Mouse (Mus musculus) lung, postnatal 0 days (tissue): ENCODE data around the gene Krt42. TPM values are rescaled to one million over a fixed set of nuclear protein-coding genes. Genes with fewer than 3 reads are reported as not detected.

Experiments
- ATAC-seq: fragments of 200-750 bp; cut with Nextera tagmentation; 2 replicates; pipeline ENCODE4 v1.8.0; 2017; ENCODE audit warnings: moderate library complexity
- DNase-seq: peaks from one replicate; pipeline ENCODE4 v3.0.0-alpha.2; 2016; ENCODE audit warnings: low spot score
- H3K27ac ChIP-seq: fragments of 300-500 bp; sonication (generic); 2 replicates; pipeline ENCODE4 v1.5.1; 2014; ENCODE audit warnings: antibody characterized with exemption, mild to moderate bottlenecking, low read length, mixed read lengths
- H3K27me3 ChIP-seq: fragments of 300-500 bp; sonication (generic); replicated peaks from 2 replicates; pipeline ENCODE4 v1.6.1; 2014; ENCODE audit warnings: low read length, mixed read lengths; ENCODE audit not compliant: insufficient read depth
- H3K36me3 ChIP-seq: fragments of 300-500 bp; sonication (generic); 2 replicates; pipeline ENCODE4 v1.6.1; 2014; ENCODE audit warnings: low read length, mixed read lengths; ENCODE audit not compliant: insufficient read depth
- H3K4me1 ChIP-seq: fragments of 300-500 bp; sonication (generic); 2 replicates; pipeline ENCODE4 v1.6.1; 2014; ENCODE audit warnings: antibody characterized with exemption, low read depth, low read length, mixed read lengths; ENCODE audit not compliant: insufficient read depth
- H3K4me2 ChIP-seq: fragments of 300-500 bp; sonication (generic); replicated peaks from 2 replicates; pipeline ENCODE4 v1.6.1; 2014; ENCODE audit warnings: low read depth, mild to moderate bottlenecking, low read length, moderate library complexity, mixed read lengths
- H3K4me3 ChIP-seq: fragments of 300-500 bp; sonication (generic); 2 replicates; pipeline ENCODE4 v1.5.1; 2014; ENCODE audit warnings: low read depth, low read length
- H3K9ac ChIP-seq: fragments of 300-500 bp; sonication (generic); replicated peaks from 2 replicates; pipeline ENCODE4 v1.6.1; 2014; ENCODE audit warnings: low read depth, mild to moderate bottlenecking
- H3K9me3 ChIP-seq: fragments of 300-500 bp; sonication (generic); 2 replicates; pipeline ENCODE4 v1.6.1; 2016; ENCODE audit warnings: low read length, mixed read lengths
- CTCF ChIP-seq: IDR thresholded peaks from 2 replicates; pipeline ENCODE4 v1.5.1; 2016; ENCODE audit warnings: antibody characterized with exemption, mild to moderate bottlenecking
- EP300 ChIP-seq: IDR thresholded peaks from 2 replicates; pipeline ENCODE4 v1.6.1; 2016; ENCODE audit warnings: antibody characterized with exemption, mild to moderate bottlenecking, control low read depth
- WGBS: fragments of 180-500 bp; shearing (Covaris S2); extraction: QIAGEN DNeasy Blood & Tissue Kit; methylation state at CpG from one replicate; pipeline ENCODE4 v1.1.7; 2014; 5-methylcytosine and 5-hydroxymethylcytosine counted together
- polyA plus RNA-seq: library from polyadenylated mRNA; unstranded; fragments of >200 nt; fragmentation: Nextera tagmentation; extraction: Ambion mirVana; gene quantifications from 2 replicates; pipeline ENCODE4 v1.2.1, GENCODE M21; 2015

Gene Krt42
- polyA plus RNA-seq, 1 experiment from 2014 or later = not detected

DNA sequence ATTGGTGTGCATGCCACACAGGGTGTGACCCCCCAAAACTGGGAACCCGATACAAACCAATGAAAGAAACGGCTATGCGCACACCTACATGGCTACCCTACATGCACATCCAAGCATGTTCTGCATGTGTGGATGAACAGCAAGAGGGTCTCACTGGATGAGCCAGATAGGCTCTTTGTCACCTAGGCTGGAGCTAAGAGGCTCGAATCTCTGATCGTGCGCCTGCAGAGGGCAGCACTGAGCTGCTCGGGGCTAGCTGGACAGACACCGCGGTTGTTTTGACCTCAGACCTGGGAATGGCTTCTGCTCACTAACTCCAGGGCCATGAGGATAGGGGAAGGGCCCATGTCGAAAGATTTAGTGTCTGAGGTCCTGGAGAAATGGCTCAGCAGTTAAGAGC, 12.9 kb upstream of the Krt42 start:
- Histone ChIP-seq H3K4me2 (no peak overlapping the region), H3K4me3 (no peak overlapping the region), H3K27me3 (no peaks in the 10 kb centered on the region), H3K4me1 (no peaks in the 10 kb centered on the region; the same call in 1 of the 2 replicates), H3K36me3 (no peaks in the 10 kb centered on the region), H3K27ac (no peak overlapping the region), H3K9me3 (no peaks in the 10 kb centered on the region), H3K9ac (no peak overlapping the region)
- peak; percentile 16; the same call in 1 of the 2 replicates for ATAC-seq
- 25% methylated on average over 10 of the region's 10 CpGs for WGBS
- peak; percentile 91 for TF ChIP-seq CTCF
- no peak for TF ChIP-seq EP300
- peak; percentile 84 for DNase-seq

DNA sequence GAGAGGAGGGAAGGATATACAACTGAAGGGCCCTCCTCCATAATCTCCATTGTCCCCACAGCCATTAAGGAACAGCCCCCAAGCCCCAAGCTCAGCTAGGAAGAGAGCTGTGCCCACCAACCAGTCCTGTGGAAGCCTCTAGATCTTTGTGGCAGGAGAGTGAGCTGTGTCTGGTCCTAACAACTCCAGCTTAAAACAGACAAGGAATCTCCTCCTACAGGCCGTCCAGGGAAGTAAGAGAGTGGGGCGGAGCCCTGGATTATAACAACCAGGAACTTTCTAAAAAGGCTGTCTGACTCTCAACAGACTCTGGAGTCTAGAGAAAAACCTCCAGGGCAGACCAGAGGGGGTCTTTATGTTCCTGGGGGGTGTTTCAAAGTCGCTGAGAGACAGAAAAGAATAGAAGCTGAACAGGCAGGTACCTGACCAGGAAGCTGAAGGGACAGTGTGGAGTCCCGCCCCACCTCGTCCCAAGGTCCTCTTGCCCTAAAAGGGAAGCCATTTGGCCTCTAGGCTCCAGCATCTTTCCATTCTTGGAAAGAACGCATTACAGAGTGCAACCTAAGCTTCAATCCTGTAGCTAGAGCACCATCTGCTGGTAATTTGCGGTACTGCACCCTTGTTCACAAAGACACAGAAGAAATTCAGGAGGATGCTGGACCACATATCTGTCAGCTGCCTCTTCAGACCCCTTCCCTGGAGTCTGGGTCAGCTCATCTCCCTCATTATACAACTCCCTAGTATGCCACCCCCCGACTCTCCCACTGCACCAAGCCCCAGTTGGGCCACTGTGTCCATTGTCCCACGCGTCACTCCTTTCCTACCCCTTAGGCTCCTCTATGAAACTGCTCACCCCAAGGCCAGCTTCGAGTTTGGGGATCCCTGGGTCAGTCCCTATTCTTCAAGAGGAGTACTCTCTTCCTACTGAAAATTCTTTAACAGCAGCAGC, 12.2 kb upstream of the Krt42 start:
- peak; percentile 79 for DNase-seq
- peak; percentile 25 for ATAC-seq
- 20% methylated on average over 11 of the region's 11 CpGs for WGBS

DNA sequence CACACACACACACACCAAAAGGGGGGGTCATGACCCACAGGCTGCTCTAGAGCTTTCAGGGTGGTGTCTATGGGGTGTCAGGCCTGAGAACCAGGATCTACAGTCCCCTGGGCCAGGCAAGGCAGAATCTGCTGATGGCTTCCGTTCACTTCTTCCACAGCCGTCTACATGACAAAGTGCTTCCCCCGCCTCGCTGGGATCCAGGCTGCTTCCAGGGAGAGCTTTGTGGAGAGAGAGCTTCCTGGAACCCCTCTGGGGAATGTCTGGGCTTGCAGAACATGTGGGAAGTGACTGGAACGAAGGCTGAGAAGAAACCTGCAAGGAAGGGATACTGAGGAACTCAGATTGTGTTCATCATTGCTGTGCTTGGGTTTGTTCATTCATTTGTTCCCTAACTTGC, 9.1 kb upstream of the Krt42 start:
- H3K9ac ChIP-seq = no peak overlapping the region
- no peaks in the 10 kb centered on the region for H3K36me3 ChIP-seq
- ATAC-seq (no peak), DNase-seq (no peak)
- H3K27me3 ChIP-seq = no peaks in the 10 kb centered on the region
- no peaks in the 10 kb centered on the region for H3K9me3 ChIP-seq
- TF ChIP-seq CTCF (no peak), EP300 (no peak)
- no peak overlapping the region for H3K4me3 ChIP-seq
- H3K4me2 ChIP-seq = no peak overlapping the region
- WGBS = 36% methylated on average over 5 of the region's 5 CpGs
- no peaks in the 10 kb centered on the region for H3K4me1 ChIP-seq
- H3K27ac ChIP-seq = no peak overlapping the region

More for the DNA sequence above, 12.2 kb upstream of the Krt42 start:
- H3K27me3 ChIP-seq = no peaks in the 10 kb centered on the region
- no peaks in the 10 kb centered on the region for H3K9me3 ChIP-seq
- no peaks in the 10 kb centered on the region for H3K36me3 ChIP-seq
- H3K9ac ChIP-seq = no peak overlapping the region
- H3K4me3 ChIP-seq = no peak overlapping the region
- H3K27ac ChIP-seq = no peak overlapping the region
- no peaks in the 10 kb centered on the region; the same call in 1 of the 2 replicates for H3K4me1 ChIP-seq
- H3K4me2 ChIP-seq = no peak overlapping the region
- TF ChIP-seq CTCF (peak; percentile 96), EP300 (no peak)

GRCm38 (mm10) chr11:100277726-100278480, 8.2 kb upstream of the Krt42 start:
- no peaks in the 10 kb centered on the region for H3K4me1 ChIP-seq
- no peaks in the 10 kb centered on the region for H3K27me3 ChIP-seq
- no peak overlapping the region for H3K4me3 ChIP-seq
- TF ChIP-seq EP300 (no peak), CTCF (no peak)
- H3K27ac ChIP-seq = no peak overlapping the region
- ATAC-seq = no peak
- WGBS = 47% methylated on average over 15 of the region's 15 CpGs
- DNase-seq = no peak
- no peak overlapping the region for H3K4me2 ChIP-seq
- no peaks in the 10 kb centered on the region for H3K9me3 ChIP-seq
- H3K9ac ChIP-seq = no peak overlapping the region
- H3K36me3 ChIP-seq = no peaks in the 10 kb centered on the region

DNA sequence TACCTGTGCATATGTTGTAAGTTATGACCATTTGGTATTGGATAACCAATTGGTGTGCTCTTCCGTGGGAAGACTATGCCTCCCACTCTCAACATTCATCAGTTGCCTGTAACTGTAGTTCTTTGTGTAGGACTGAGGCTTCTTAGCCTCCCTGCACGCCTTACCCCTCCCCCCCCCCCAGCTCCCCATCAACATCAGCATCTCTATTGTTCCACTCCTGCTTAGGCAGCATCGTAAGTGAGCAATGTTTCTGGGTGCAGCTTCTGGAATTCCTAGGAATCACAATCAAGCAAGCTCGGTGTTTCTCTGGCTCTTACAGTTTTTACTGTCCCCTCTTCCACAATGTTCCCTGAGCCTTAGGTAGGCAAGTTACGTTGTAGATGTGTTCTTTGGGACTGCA, 5.8 kb upstream of the Krt42 start:
- Histone ChIP-seq H3K27me3 (no peaks in the 10 kb centered on the region), H3K4me1 (no peaks in the 10 kb centered on the region), H3K4me3 (no peak overlapping the region), H3K36me3 (no peaks in the 10 kb centered on the region), H3K9me3 (no peaks in the 10 kb centered on the region), H3K4me2 (no peak overlapping the region), H3K9ac (no peak overlapping the region), H3K27ac (no peak overlapping the region)
- DNase-seq (no peak), ATAC-seq (no peak)
- 71% methylated on average over 5 of the region's 5 CpGs for WGBS
- TF ChIP-seq EP300 (no peak), CTCF (no peak)

DNA sequence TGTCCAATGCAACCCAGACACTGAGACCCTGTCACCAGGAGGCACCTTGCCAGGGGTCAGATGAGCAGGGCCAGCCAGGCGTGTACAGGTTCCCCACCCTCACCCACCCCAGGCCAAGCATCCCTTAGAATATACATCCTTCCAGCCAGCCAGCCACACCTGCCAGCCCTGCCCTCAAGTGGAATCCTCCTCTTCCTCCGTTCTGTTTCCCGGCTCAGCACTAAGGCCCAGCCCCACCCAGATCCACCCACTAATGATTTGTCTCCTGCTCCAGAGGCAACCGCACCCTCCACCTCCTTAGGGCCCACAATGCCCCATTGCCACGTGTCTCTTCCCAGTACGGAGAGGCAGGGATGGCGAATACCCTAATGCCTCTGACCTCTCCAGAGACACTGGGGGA, 5.0 kb upstream of the Krt42 start:
- no peaks in the 10 kb centered on the region for H3K27me3 ChIP-seq

More for the DNA sequence above, 5.0 kb upstream of the Krt42 start:
- H3K9ac ChIP-seq = no peak overlapping the region
- no peak overlapping the region for H3K4me2 ChIP-seq
- no peaks in the 10 kb centered on the region for H3K9me3 ChIP-seq
- ATAC-seq (no peak), DNase-seq (no peak)
- 68% methylated on average over 7 of the region's 7 CpGs for WGBS
- no peak overlapping the region for H3K4me3 ChIP-seq
- H3K27ac ChIP-seq = no peak overlapping the region
- H3K36me3 ChIP-seq = no peaks in the 10 kb centered on the region
- TF ChIP-seq EP300 = no peak
- no peak for TF ChIP-seq CTCF
- no peaks in the 10 kb centered on the region for H3K4me1 ChIP-seq
